Mouse (Mus musculus): Measurements from ENCODE around the gene Slmap.
"Not testable (repeated sequence)": the region's sequence is repeated elsewhere in the genome, so short reads cannot be mapped to it uniquely, and the experiment has no call there.

Gene Slmap

DNA sequence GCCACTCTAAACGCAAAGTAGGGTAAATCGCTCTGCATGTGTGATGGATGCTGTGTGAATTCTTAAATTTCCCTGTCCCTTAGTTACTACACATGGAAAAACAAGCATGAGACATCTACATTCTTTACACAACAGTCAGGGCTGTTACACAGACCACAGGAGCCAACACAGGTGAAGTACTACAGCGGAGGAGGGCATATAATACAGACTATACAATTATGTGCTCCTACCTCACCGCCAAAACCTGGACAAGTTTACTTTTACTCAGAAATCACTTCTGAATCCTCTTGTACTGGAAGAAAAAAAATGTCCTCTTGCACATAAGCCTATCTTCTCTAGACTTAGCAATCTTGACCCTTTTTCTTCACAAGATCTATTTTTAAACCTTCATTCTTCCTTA lies 66.8 kb downstream of the Slmap start:
- no peak for DNase-seq

DNA sequence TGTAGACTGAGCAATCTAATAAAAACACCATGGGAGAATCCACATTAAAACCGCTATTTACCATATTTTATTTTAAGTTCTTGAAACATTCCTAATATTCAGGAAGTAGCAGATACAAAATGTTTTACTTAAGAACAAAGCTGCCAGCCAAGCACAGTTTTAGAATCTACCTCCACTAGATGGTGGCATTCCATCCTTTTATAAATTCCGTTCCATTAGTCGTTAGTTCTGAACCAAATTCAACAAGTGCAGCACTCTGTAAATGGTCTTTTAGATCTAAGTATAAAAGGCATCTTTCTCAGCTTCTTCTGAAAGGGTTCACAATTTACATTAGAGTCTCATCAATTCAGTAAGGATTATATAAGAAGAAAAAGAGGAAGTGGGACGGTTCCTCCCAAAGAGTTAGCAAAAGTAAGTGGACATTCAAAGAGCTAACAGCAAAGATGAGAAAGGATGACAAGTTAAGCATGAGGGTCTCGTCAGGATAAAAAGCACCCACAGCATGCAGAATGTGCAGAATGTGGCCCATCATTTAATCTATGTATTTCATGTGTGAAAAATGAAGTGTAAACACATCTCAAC lies 68.1 kb downstream of the Slmap start:
- no peak for DNase-seq

DNA sequence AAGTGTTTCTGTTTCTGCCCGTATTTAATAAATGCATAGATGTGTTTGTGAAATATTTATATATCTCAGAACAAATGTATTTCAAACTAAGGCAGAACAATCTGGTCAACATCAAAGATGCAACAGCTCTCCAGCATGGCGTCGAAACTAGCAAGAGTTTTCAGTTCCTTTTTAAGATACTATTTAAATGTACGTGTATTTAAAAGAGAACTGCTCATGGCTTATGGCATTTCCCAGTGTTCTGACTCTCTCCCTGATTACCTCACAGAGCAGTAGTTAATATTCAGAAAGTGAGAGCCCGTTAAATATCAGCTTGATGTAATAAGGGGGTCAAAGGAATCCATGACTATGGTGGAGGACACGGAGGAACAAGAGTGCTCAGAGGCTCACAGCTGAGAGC lies 68.8 kb downstream of the Slmap start:
- DNase-seq, result no peak

DNA sequence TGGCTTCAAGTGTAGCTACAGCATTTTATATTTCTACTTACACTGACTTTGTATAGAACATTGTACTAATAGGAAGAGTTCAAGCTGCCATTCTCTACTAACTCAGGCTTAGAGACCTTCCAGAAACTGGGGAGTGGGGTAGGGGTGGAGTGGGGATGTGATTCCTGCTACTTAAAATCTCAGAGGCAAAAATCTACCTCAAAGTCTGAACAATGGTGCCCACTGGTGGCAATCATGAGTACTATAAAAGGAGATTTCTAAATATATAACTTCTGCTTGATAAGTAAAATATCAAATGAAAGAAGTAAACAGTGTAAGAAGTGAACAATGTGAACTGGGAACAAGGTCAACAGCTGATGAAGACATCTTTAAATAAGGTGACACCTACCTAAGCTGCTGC lies 75.2 kb downstream of the Slmap start:
- peak in 1 of 2 experiments; percentile 32 for DNase-seq

DNA sequence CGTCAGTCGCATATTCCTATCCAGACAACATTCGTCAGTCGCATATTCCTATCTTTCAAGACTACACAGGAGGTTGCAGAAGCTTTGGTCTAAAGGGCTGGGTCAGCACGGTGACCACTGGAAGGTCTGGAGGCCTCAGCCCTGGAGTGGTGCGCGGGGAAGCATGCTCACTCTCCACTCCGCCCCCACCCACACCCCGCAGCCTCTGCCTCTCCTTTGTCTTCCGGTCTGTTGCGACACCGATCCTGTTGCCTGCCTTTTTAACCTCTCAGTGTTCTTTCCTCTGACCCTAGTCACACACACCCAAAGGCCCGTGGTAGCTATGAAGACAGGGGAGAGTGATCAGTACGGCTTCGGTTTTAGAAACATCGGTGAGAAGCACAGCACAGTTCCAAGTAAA lies 79.9 kb downstream of the Slmap start:
- DNase-seq, result no peak

DNA sequence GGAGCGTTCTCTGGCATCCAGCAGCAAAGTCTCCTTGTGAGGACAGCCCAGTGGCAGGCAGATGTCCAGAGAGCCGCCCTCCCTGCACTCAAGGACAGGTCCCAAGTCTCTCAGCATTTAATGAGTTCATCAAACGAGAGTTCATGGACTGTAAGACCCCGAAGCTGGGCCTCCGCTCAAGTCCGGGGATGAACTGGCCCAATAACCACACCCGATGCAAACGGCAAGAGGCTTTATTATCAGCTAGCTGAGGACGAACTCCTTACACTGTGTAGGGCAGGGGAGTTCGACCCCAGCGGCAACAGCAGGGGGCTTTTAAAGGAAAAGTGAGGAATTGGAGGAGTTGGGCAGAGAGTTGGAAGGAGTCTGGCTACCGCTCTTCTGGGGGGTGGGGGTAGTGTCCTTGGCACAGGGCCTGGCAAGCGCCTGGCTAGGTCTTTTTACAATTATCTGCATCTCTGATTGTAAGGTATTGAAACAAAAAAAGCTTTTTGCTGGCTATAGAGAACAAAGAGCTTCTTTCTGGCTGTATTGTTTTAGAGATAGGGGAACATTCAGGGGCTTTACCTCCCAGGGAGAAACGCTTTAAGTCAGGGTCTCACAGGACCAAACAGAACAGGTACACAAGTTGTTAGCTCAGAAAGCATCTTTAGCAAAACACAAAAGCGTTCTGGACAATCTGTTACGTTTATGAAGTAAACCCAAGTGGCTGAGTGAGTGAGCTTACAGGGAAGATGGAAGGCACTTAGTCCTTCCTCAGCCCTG lies 84.5 kb downstream of the Slmap start:
- DNase-seq, result no peak

DNA sequence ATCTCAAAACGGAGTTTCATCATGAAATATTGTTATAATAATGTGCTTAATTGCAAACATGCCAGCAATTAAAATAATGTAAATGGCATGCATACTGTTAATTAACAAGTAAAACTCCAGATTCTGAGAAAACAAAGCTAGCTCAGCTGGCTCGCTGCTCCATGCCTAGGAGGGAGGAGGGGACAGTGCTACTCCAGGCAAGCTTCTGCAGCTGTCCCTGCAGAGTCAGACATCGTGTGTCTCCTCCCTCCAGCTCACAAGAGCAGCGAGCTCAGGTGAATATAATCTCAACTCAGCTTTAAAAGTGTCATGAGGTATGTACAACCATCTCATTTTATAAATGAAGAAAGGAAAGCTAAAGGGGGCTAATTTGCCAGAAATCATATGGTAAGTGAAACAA lies 86.2 kb downstream of the Slmap start:
- DNase-seq, result no peak

DNA sequence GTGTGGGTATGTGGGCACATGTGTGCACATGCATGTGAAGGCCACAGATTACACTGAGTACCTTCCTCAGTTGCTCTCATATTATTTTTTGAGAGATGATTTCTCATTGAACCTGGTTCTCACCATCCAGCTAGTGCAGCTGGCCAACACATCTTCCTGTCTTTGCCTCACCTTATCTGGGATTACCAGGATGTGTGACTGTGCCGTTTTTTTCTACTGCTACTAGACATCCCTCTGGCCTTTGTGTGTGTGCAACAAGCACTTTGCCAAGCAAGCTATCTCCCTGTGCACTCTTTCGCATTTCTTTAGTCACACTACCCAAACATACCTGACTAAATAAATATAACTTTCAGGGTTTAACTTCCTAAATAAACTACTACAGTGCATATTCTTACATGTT lies 87.5 kb downstream of the Slmap start:
- DNase-seq, result no peak

DNA sequence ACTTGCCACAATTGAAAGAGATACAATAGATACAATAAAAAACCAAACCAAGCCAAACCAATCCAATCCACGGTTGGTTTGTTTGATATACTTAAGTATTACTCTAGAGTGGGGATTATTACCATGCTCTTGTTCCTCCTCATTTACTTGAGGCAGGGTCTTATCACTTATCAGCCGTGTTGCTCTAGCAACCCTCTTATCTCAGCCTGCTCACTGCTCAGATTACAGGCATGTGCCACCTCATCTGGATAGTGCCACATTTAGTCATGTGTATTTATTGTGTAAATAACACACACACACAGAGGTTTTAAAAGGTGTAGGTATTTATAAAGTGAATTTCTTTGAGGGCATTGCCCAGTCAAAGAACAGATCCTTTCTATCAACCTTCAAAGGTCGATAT lies 88.2 kb downstream of the Slmap start:
- DNase-seq, result no peak

DNA sequence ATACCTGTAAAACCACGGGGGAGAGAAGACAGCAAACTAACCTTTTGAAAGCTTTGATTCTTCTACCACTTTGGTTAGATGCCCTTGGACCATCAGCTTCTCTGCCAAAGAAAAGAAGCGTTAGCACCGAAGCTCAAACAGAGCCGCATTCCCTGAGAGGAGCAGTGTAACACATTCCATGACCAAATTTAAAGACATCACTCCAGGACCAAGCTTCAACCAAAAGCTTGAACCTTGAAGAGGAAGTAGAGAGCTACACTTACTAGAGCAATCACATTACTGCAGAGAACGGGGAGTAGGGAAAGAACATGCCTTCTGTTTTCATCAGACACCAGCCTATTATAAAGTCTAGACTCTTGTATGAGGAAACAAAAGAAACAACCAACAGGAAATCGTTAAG lies 92.2 kb downstream of the Slmap start:
- no peak for DNase-seq

DNA sequence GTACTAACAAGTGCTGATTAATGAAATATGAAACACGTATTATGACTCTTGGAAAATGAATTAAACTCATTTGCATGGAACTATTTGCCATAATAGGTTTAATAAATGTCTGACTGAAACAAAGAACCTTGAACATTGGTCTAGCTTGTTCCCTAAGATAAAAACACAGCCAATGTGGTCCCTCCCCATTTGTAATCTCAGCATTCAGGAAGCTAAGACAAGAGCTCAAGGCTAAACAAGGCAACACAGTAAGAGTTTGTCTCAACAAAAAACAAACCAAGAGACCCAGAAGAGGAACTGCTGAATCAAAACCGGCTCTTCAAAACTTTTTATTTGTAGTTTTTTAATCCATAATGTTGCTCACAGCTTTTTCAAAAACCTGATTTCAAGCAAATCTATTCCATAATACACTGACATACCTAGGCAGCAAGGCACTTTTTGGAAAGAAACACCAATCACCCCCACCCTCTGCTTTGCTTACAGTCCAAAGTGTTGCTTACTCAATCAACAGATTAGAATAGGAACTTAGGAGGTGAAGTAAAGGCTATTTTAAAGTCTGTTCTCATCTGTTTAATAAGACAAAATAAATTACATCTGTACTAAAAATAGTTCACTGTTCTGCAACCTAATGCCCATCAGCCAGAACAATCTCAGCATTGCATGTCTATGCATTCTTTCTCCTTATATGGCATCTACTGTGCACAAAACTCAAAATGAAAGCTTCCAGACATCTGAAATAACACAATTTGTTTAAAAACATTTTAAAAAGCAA lies 93.5 kb downstream of the Slmap start:
- DNase-seq, result no peak

DNA sequence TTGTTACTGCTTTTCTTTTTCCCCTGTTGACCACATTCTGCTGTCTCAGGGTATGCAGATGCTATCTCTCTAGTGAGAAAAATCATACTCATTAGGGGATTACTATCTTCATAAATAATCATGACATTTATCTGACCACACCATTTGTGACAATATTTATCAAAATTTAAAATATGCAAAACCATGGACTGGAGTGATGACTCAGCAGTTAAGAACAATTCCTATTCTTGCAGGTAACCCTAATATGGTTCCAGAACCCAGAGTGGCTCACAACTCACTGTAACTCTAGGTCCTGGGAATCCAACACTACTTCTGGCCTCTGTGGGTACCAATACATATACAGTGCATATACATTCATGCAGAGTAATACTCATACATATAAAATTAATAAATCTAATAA lies 94.7 kb downstream of the Slmap start:
- no peak for DNase-seq

DNA sequence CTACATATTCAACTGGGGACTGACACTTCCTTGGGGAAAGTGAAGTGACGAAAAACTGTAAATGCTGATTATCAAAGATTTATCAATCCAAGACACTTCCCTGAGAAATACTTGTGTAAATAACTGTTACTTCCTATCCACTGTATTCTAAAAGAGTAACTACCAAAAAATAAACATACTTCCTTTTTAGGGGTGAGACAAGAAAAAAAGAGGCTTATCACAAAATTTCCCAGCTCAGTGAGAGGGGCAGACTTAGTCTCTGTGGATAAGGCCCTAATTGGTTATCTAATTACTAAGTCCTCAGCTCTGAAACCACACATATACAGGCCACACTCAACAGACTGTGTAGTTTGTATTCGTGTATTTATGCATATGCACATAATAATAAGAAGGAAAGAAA lies 97.0 kb downstream of the Slmap start:
- no peak for DNase-seq

DNA sequence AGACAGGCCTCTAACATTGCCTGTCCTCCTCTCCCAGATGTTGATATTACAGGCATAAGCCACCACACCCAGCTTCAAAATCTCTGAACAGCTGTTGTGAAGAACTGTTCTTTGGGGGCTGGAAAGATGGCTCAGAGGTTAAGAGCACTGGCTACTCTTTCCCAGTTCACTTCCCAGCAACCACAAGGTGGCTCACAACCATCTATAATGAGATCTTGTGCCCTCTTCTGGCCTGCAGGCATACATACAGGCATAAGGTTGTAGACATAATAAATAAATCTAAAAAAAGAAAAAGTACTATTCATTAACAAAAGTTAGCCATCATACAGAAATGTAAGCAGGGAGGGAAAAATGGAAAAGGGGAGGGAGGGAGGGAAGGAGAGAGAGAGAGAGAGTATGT lies 98.4 kb downstream of the Slmap start:
- DNase-seq, result no peak

DNA sequence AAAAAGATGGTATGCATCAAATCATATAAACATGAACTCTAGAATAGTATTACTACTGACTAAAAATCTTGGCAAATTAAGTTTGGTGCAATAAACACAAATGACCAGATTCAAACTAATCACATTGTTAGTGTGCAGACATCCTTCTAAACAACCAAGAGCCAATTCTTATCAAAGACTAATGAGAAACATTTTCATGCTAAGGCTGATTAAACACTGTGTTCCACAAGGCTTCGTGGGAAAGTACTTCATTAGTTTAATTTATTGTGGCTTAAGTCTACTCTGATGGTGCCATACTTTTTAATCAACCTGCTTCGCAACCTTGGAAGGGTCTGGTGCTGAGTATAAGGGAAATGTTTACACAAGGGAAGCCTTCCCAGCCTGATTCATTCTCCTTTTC lies 102.4 kb downstream of the Slmap start:
- no peak for DNase-seq

DNA sequence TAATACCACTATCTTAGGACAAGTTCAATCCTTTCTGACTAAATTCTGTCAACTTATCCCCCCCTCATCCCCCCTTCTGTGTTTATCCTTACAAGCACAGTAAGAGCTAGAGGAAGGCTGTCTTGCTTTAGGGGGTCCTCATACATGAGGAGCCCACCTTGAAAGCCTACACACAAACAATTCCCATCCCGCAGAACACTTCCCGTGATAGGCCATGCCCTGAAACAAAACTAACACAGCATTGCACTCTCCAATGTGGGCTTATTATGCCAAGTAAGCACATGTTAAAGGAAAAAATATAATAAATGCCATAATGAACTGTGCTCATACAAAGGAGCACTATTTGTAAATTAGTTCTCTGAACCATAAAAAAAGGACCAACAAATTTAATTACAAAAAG lies 102.8 kb downstream of the Slmap start:
- DNase-seq, result no peak

DNA sequence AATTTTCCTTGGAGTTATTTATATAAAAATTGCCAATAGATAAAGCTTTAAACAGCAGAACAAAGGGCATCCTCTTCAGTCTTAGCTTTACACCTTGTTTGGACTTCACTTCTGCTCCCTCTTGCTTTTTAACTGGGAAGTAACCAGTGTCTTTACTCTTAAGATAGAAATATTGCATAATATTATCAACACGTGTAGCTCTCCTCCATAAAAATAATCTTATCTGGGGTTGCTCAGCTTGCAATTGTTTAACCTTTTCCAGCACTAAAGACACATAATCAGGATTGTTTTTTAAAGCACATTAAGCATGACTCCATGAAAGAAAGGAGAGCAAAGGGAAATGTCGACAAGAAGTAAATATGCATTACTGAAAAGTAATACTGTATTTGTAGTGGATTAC lies 114.5 kb downstream of the Slmap start:
- DNase-seq, result no peak

DNA sequence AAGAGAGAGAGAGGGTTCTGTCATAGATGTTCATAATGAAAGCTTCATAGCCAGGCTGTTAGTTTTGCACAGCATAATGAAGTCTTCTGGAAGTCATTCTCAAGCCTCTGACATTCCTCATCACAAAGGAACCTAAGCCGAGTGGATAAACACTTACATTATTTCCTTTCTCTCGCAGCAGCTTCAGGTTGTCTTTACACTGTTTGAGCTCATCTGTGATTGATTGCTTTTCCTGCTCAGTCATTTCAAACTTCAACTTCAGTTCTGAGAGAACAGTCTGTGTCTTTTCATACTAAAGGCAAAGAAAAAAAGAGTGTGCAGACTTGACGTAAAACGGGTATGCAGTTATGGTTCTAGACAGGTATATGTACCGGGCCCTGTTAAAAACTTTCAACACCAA lies 116.8 kb downstream of the Slmap start:
- no peak for DNase-seq

DNA sequence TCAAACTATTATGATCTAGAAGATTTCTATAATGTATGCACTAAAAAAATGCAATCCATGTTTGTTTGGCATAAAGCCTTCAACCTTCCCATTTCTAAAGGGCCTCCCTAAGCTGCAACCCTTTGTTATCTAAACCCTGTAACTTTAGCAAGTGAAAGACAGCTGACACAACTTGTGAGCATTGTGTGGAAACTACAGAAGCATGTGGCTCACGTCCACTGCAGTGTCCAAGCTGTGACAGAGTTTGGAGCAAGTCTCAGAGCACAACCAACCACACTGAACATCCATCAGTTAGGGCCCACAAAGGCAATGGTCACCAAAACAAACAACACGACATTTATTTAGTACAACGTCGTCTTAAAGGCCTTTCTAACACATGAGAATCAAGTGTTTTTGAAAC lies 117.6 kb downstream of the Slmap start:
- DNase-seq, result no peak

DNA sequence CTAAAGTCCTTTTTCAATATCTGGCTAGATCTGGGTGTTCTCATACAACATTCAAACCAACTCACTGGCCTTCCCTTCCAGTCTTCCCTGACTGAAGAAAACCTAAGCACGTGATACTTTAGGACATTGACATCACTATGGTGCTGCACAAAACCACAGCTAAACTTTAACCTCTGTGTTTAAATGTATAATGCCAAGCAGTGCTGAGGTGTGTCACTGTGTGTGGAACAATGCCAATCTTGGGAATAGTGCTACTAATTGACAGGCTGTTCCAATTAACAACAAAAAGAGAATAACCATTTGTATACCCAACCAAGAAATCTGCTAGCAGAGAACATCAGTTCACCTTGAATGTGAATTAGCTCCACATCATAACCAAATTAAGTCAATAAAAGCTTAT lies 121.2 kb downstream of the Slmap start:
- DNase-seq, result no peak

DNA sequence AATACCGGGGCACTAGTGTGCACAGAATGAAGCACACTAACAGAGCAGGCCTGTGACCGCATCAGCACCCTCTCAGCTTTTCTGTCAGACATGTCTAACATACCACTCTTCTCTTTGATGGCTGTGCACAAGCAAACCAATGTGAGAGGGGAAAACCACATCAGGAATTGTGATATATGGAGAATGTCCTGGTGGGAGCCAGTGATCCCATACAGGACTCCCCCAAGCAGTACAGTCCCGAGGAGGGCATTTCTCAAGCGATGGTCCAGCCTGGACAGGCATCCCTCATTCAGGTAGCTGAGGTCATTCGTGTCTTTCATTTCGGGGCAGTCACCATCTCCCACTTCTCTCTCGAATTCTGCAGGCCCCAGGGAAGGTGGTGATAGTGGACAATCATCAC lies 128.0 kb downstream of the Slmap start:
- no peak for DNase-seq

DNA sequence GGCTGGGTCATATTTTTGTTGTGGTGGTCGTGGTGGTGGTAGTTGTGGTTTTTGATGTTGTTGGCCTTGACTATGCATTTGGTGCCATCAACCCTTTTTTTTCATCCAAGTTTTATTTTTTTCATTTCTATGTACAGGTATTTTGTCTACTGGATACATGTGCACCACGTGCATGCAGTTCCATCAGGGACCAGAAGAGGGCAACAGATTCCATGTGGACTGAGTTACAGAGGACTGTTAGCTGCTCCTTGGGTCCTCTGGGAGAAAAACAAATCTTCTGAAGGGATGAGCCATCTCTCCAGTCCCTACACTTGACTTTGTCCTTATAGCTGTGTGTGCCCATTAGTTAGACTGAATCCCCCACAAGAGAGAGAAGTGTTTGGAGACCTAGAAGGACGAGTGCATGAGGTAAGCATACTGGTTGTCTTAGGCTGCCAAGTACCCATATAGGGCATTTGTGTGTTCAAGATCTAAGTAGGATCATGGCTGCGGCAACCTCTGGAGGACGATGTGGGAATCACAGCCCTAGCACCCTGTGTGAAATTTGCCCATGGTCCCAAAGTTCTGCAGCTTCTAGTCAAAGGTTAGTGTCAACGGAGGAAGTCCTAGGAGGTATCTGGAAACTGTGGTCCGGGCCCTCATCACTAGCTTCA lies 136.1 kb downstream of the Slmap start:
- DNase-seq, result no peak

DNA sequence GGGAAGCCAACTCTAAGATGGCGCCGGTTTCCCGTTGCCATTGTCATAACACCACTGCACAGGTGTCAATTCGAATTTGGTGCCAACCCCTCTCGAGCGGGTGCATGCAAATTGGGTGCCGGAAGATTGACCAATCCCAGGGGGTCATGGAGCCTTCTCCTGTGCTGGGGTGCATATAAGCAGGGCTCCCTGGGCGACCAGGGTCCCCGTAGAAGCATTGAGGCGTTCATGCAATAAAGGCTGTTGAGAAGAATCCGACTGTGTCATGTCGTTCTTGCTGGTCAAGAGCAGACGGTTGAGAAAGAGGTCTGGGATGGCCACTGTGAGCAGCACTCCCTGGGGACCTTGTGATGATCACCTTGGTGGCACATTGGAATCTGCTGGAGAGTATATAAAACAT lies 142.9 kb downstream of the Slmap start:
- DNase-seq, result no peak

DNA sequence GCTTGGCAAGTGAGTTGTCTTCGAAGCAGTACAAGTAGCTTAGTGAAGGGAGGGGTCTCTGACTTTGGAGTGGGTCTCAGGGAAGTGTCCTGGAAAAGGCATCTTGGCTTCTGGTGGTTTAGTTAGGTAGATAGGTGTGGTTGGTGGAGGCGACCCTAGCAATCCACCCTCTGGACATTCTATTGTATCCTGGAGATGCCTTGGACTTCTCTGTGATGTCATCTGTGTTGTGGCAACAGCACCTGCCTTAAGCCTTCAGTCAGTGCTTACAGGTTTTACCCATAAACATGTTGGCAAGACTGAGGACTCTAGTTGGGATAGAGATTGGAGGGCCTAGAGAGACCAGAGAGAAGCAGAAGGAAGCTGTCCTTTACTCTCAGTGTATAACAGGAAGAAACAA lies 145.8 kb downstream of the Slmap start:
- not testable (repeated sequence) for DNase-seq
